Mouse (Mus musculus): Measurements from ENCODE around the gene Nme6. TPM values are rescaled to one million over a fixed set of nuclear protein-coding genes. Genes with fewer than 3 reads are reported as not detected.

Nme6 gene
- polyA plus RNA-seq, 1 experiment from 2014 or later, result 58.1 TPM

DNA sequence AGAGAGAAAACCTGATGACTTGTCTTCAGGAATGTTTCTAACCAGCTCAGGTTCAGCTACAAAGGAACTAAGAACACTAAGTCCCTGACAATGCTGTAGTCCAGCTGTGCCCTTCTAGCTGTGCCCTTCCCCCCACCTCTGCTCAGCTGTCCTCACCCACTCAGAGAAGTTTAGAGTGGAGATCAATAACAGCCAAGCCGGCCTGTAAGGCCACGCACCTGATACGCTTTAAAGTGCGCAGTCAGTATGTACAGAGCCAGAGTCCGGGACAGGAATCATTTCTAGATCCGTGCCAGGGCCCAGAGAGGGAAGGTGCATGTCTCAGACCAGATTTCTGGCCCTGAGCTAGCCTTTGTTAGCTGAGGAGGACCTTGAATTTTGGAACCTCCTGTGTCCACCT lies 23.4 kb downstream of the Nme6 start:
- no peak for ATAC-seq (replicated peaks; ENCODE audit: extremely low read depth, insufficient read depth, low FRiP score)
- 68% methylated on average over 6 of the region's 6 CpGs for WGBS
- no peaks in the 10 kb centered on the region for H3K9me3 ChIP-seq (replicated peaks; ENCODE audit: control insufficient read depth, low read length)

GRCm38 (mm10) chr9:109862397-109863044 lies 30.0 kb downstream of the Nme6 start:
- ATAC-seq (replicated peaks; ENCODE audit: extremely low read depth, insufficient read depth, low FRiP score), result peak; percentile 55; the same call in 1 of the 2 replicates
- no peaks in the 10 kb centered on the region for H3K36me3 ChIP-seq (ENCODE audit: control insufficient read depth, insufficient read depth)
- peak overlapping the region; percentile 36 for H3K4me3 ChIP-seq (ENCODE audit: low read length)
- H3K27ac ChIP-seq (ENCODE audit: low read length), result no peak overlapping the region
- H3K9ac ChIP-seq (ENCODE audit: low read length), result 0 out of 2 replicates have a peak overlapping the region, but pooled peaks have one; percentile 34
- H3K4me1 ChIP-seq (ENCODE audit: control insufficient read depth, insufficient read depth, low read length), result peaks cover 6% of the 10 kb centered on the region; the same call in 1 of the 2 replicates
- H3K9me3 ChIP-seq (replicated peaks; ENCODE audit: control insufficient read depth, low read length), result no peaks in the 10 kb centered on the region
- H3K4me2 ChIP-seq (ENCODE audit: low read depth, low read length), result peak overlapping the region; percentile 65
- 11% methylated on average over 20 of the region's 20 CpGs for WGBS
- no peaks in the 10 kb centered on the region for H3K27me3 ChIP-seq (ENCODE audit: control insufficient read depth, insufficient read depth, low read length)

More for the DNA sequence above, 23.4 kb downstream of the Nme6 start:
- no peaks in the 10 kb centered on the region for H3K4me1 ChIP-seq (ENCODE audit: control insufficient read depth, insufficient read depth, low read length)
- H3K4me3 ChIP-seq (ENCODE audit: low read length), result no peak overlapping the region
- H3K27ac ChIP-seq (ENCODE audit: low read length), result no peak overlapping the region
- no peaks in the 10 kb centered on the region for H3K36me3 ChIP-seq (ENCODE audit: control insufficient read depth, insufficient read depth)
- no peaks in the 10 kb centered on the region for H3K27me3 ChIP-seq (ENCODE audit: control insufficient read depth, insufficient read depth, low read length)
- no peak overlapping the region for H3K9ac ChIP-seq (ENCODE audit: low read length)
- no peak overlapping the region for H3K4me2 ChIP-seq (ENCODE audit: low read depth, low read length)

DNA sequence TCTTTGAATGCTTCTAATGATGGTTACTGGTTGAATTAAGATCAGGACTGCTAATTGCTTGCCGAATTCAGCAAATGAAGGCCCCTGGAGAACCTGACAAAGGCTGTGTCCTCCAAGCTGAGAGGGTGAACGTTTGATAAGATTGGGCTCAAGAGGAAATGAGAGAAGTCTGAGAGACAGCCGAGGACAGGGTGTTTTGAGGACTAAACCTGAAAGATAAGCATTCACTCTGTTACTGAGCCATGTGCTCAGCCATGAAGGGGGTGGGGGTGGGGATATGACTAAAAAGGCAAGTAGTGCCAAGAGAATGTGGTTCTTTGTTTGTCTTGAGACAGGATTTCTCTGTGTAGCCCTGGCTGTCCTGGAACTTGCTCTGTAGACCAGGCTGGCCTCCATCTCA lies 30.5 kb downstream of the Nme6 start:
- WGBS, result 19% methylated on average over 3 of the region's 3 CpGs
- no peak for ATAC-seq (replicated peaks; ENCODE audit: extremely low read depth, insufficient read depth, low FRiP score)
- Histone ChIP-seq H3K4me2 (ENCODE audit: low read depth, low read length) (peak overlapping the region; percentile 65), H3K9ac (ENCODE audit: low read length) (no peak overlapping the region), H3K27ac (ENCODE audit: low read length) (no peak overlapping the region), H3K4me3 (ENCODE audit: low read length) (no peak overlapping the region; the same call in 1 of the 2 replicates), H3K4me1 (ENCODE audit: control insufficient read depth, insufficient read depth, low read length) (peaks cover 6% of the 10 kb centered on the region; the same call in 1 of the 2 replicates), H3K36me3 (ENCODE audit: control insufficient read depth, insufficient read depth) (no peaks in the 10 kb centered on the region), H3K9me3 (replicated peaks; ENCODE audit: control insufficient read depth, low read length) (no peaks in the 10 kb centered on the region), H3K27me3 (ENCODE audit: control insufficient read depth, insufficient read depth, low read length) (no peaks in the 10 kb centered on the region)

- H3K4me3 ChIP-seq (ENCODE audit: low read length), result no peak overlapping the region
- H3K9ac ChIP-seq (ENCODE audit: low read length), result no peak overlapping the region
- H3K36me3 ChIP-seq (ENCODE audit: control insufficient read depth, insufficient read depth), result no peaks in the 10 kb centered on the region
- 36% methylated on average over 2 of the region's 2 CpGs for WGBS
- no peak for ATAC-seq (replicated peaks; ENCODE audit: extremely low read depth, insufficient read depth, low FRiP score)
- H3K27ac ChIP-seq (ENCODE audit: low read length), result no peak overlapping the region
- H3K9me3 ChIP-seq (replicated peaks; ENCODE audit: control insufficient read depth, low read length), result no peaks in the 10 kb centered on the region
- H3K4me1 ChIP-seq (ENCODE audit: control insufficient read depth, insufficient read depth, low read length), result peaks cover 6% of the 10 kb centered on the region; the same call in 1 of the 2 replicates
- H3K27me3 ChIP-seq (ENCODE audit: control insufficient read depth, insufficient read depth, low read length), result no peaks in the 10 kb centered on the region
- no peak overlapping the region for H3K4me2 ChIP-seq (ENCODE audit: low read depth, low read length)
Observed at GRCm38 (mm10) chr9:109866218-109866617, 33.7 kb downstream of the Nme6 start.

GRCm38 (mm10) chr9:109870983-109871572 lies 38.5 kb downstream of the Nme6 start:
- Histone ChIP-seq H3K9ac (ENCODE audit: low read length) (no peak overlapping the region), H3K4me3 (ENCODE audit: low read length) (no peak overlapping the region), H3K9me3 (replicated peaks; ENCODE audit: control insufficient read depth, low read length) (no peaks in the 10 kb centered on the region), H3K27ac (ENCODE audit: low read length) (no peak overlapping the region), H3K4me2 (ENCODE audit: low read depth, low read length) (no peak overlapping the region), H3K4me1 (ENCODE audit: control insufficient read depth, insufficient read depth, low read length) (no peaks in the 10 kb centered on the region), H3K27me3 (ENCODE audit: control insufficient read depth, insufficient read depth, low read length) (no peaks in the 10 kb centered on the region), H3K36me3 (ENCODE audit: control insufficient read depth, insufficient read depth) (no peaks in the 10 kb centered on the region)
- no peak for ATAC-seq (replicated peaks; ENCODE audit: extremely low read depth, insufficient read depth, low FRiP score)
- WGBS, result 33% methylated on average over 6 of the region's 6 CpGs

DNA sequence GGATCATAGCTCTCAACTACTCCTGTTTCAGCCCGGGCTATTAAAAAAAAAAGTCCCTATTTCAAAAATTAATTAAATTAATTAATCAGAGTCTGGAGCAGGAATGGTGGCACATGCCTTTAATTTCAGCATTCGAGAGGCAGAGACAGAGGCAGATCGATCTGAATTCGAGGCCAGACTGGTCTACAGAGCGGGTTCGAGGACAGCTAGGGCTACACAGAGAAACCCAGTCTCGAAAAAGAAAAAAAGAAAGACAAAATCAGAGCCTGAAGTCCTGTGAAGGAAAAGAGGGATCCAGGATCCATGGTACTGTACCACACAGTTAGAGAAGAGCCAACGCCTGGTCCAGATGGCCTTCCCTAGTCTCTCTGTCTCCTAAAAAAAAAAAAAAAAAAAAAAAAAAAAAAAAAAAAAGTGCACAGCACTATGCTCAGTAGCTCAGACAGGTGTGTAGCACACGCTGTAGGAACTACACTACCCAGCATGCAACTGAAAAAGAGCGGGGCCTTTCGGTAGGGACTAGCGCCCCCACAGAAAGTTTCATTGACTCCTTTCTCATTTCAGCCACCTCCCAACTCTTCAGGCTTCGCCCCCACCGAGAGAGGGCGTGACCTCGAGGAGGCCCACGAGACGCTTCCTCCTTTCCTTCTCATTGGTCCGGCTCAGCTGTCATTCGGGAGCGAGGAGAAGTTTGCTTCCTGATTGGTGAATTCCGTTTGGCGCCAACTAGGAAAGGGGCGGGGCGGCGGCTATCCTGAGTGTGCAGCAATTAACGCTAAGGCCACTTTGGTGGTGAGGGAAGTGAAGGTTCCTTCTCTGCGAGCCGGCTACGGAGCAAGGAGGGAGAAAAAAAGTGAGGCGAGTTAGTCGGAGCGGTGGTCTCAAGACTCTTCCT lies 42.5 kb downstream of the Nme6 start, which contains the start of gene Cdc25a:
Cdc25a (plus strand) TSS at position 783 of the 895 bp plus-strand sequence.
- peak within 1 kb of the TSS; percentile 98 for H3K9ac ChIP-seq (ENCODE audit: low read length)
- H3K36me3 ChIP-seq (ENCODE audit: control insufficient read depth, insufficient read depth), result peaks cover 17% of the 10 kb centered on the region
- no peaks in the 10 kb centered on the region for H3K27me3 ChIP-seq (ENCODE audit: control insufficient read depth, insufficient read depth, low read length)
- peak within 1 kb of the TSS; percentile 97 for H3K4me3 ChIP-seq (ENCODE audit: low read length)
- H3K4me1 ChIP-seq (ENCODE audit: control insufficient read depth, insufficient read depth, low read length), result peaks cover 13% of the 10 kb centered on the region
- H3K9me3 ChIP-seq (replicated peaks; ENCODE audit: control insufficient read depth, low read length), result no peaks in the 10 kb centered on the region
- peak within 1 kb of the TSS; percentile 84 for H3K4me2 ChIP-seq (ENCODE audit: low read depth, low read length)
- ATAC-seq (replicated peaks; ENCODE audit: extremely low read depth, insufficient read depth, low FRiP score), result peak; percentile 93
- WGBS, result 5% methylated on average over 33 of the region's 33 CpGs
- peak within 1 kb of the TSS; percentile 93 for H3K27ac ChIP-seq (ENCODE audit: low read length)

GRCm38 (mm10) chr9:109875695-109876601 lies 43.4 kb downstream of the Nme6 start:
- Histone ChIP-seq H3K9ac (ENCODE audit: low read length) (peak overlapping the region; percentile 98), H3K4me3 (ENCODE audit: low read length) (peak overlapping the region; percentile 97), H3K4me1 (ENCODE audit: control insufficient read depth, insufficient read depth, low read length) (peaks cover 13% of the 10 kb centered on the region), H3K9me3 (replicated peaks; ENCODE audit: control insufficient read depth, low read length) (no peaks in the 10 kb centered on the region), H3K36me3 (ENCODE audit: control insufficient read depth, insufficient read depth) (peaks cover 26% of the 10 kb centered on the region), H3K4me2 (ENCODE audit: low read depth, low read length) (peak overlapping the region; percentile 84), H3K27ac (ENCODE audit: low read length) (peak overlapping the region; percentile 93), H3K27me3 (ENCODE audit: control insufficient read depth, insufficient read depth, low read length) (no peaks in the 10 kb centered on the region)
- ATAC-seq (replicated peaks; ENCODE audit: extremely low read depth, insufficient read depth, low FRiP score), result peak; percentile 81
- WGBS, result under 1% methylated on average over 75 of the region's 76 CpGs

- WGBS, result 3% methylated on average over 3 of the region's 3 CpGs
- Histone ChIP-seq H3K4me3 (ENCODE audit: low read length) (peak overlapping the region; percentile 97), H3K9ac (ENCODE audit: low read length) (peak overlapping the region; percentile 98), H3K4me2 (ENCODE audit: low read depth, low read length) (peak overlapping the region; percentile 84), H3K9me3 (replicated peaks; ENCODE audit: control insufficient read depth, low read length) (no peaks in the 10 kb centered on the region), H3K36me3 (ENCODE audit: control insufficient read depth, insufficient read depth) (peaks cover 33% of the 10 kb centered on the region), H3K4me1 (ENCODE audit: control insufficient read depth, insufficient read depth, low read length) (peaks cover 13% of the 10 kb centered on the region), H3K27ac (ENCODE audit: low read length) (peak overlapping the region; percentile 93), H3K27me3 (ENCODE audit: control insufficient read depth, insufficient read depth, low read length) (no peaks in the 10 kb centered on the region)
- no peak for ATAC-seq (replicated peaks; ENCODE audit: extremely low read depth, insufficient read depth, low FRiP score)
Observed at GRCm38 (mm10) chr9:109876756-109877155, 44.2 kb downstream of the Nme6 start.

Data from heart, embryonic 16.5 days (tissue).